Mouse (Mus musculus) midbrain, embryonic 12.5 days (tissue): Measurements from ENCODE around the gene Sema4b. TPM values are rescaled to one million over a fixed set of nuclear protein-coding genes. Genes with fewer than 3 reads are reported as not detected.
A peak's percentile ranks its signal among the peaks of the same experiment; 100 is the strongest.

Source experiments
- ATAC-seq: fragments of 200-750 bp; cut with Nextera tagmentation; 2 replicates; pipeline ENCODE4 v1.8.0; 2017; ENCODE audit warnings: low read depth, moderate TSS enrichment, moderate library complexity; ENCODE audit not compliant: low FRiP score
- H3K27ac ChIP-seq: fragments of 300-500 bp; sonication (generic); replicated peaks from 2 replicates; pipeline ENCODE4 v1.5.1; 2016; ENCODE audit warnings: mild to moderate bottlenecking
- H3K27me3 ChIP-seq: fragments of 300-500 bp; sonication (generic); 2 replicates; pipeline ENCODE4 v1.6.1; 2016; ENCODE audit warnings: mild to moderate bottlenecking
- H3K36me3 ChIP-seq: fragments of 300-500 bp; sonication (generic); 2 replicates; pipeline ENCODE4 v1.6.1; 2016
- H3K4me1 ChIP-seq: fragments of 300-500 bp; sonication (generic); 2 replicates; pipeline ENCODE4 v1.6.1; 2016
- H3K4me2 ChIP-seq: fragments of 300-500 bp; sonication (generic); replicated peaks from 2 replicates; pipeline ENCODE4 v1.6.1; 2016; ENCODE audit warnings: mild to moderate bottlenecking, moderate library complexity
- H3K4me3 ChIP-seq: fragments of 300-500 bp; sonication (generic); 2 replicates; pipeline ENCODE4 v1.5.1; 2016; ENCODE audit warnings: mild to moderate bottlenecking
- H3K9ac ChIP-seq: fragments of 300-500 bp; sonication (generic); replicated peaks from 2 replicates; pipeline ENCODE4 v1.6.1; 2016; ENCODE audit warnings: mild to moderate bottlenecking, moderate library complexity
- H3K9me3 ChIP-seq: fragments of 300-500 bp; sonication (generic); 2 replicates; pipeline ENCODE4 v1.6.1; 2016; ENCODE audit warnings: mild to moderate bottlenecking
- WGBS: fragments of 180-500 bp; shearing (Covaris S2); methylation state at CpG from one replicate; pipeline ENCODE4 v1.1.7; 2016; 5-methylcytosine and 5-hydroxymethylcytosine counted together
- polyA plus RNA-seq: library from polyadenylated mRNA; unstranded; fragments of >200 nt; fragmentation: Nextera tagmentation; extraction: Ambion mirVana; gene quantifications from 2 replicates; pipeline ENCODE4 v1.2.1, GENCODE M21; 2016

Gene Sema4b
- polyA plus RNA-seq, 1 experiment from 2014 or later = 17.7 TPM

GRCm38 (mm10) chr7:80260625-80261371 lies 74.2 kb downstream of the Sema4b start, which contains the start of gene Ngrn:
Ngrn (plus strand) TSS chr7:80261215.
- Histone ChIP-seq H3K9me3 (no peaks in the 10 kb centered on the region), H3K27ac (peak within 1 kb of the TSS; percentile 54), H3K4me2 (peak within 1 kb of the TSS; percentile 96), H3K4me1 (peaks cover 14% of the 10 kb centered on the region), H3K9ac (peak within 1 kb of the TSS; percentile 78), H3K27me3 (peaks cover 35% of the 10 kb centered on the region), H3K36me3 (peaks cover 19% of the 10 kb centered on the region), H3K4me3 (peak within 1 kb of the TSS; percentile 87)
- 27% methylated on average over 40 of the region's 40 CpGs for WGBS
- ATAC-seq = peak; percentile 95

GRCm38 (mm10) chr7:80261372-80261990 lies 74.8 kb downstream of the Sema4b start:
- H3K27ac ChIP-seq = peak overlapping the region; percentile 52; the same call in 1 of the 2 replicates
- peaks cover 14% of the 10 kb centered on the region for H3K4me1 ChIP-seq
- peak; percentile 70 for ATAC-seq
- H3K9ac ChIP-seq = peak overlapping the region; percentile 78
- H3K36me3 ChIP-seq = peaks cover 26% of the 10 kb centered on the region
- peak overlapping the region; percentile 87 for H3K4me3 ChIP-seq
- WGBS = 2% methylated on average over 29 of the region's 32 CpGs
- H3K9me3 ChIP-seq = no peaks in the 10 kb centered on the region
- H3K27me3 ChIP-seq = peaks cover 35% of the 10 kb centered on the region
- H3K4me2 ChIP-seq = peak overlapping the region; percentile 96

GRCm38 (mm10) chr7:80264606-80265005 lies 78.0 kb downstream of the Sema4b start:
- Histone ChIP-seq H3K9ac (no peak overlapping the region), H3K27ac (no peak overlapping the region), H3K4me3 (no peak overlapping the region), H3K9me3 (no peaks in the 10 kb centered on the region), H3K4me1 (peaks cover 23% of the 10 kb centered on the region), H3K27me3 (peaks cover 6% of the 10 kb centered on the region), H3K36me3 (peaks cover 33% of the 10 kb centered on the region), H3K4me2 (no peak overlapping the region)
- ATAC-seq = no peak
- WGBS = 96% methylated on average over 12 of the region's 12 CpGs

- Histone ChIP-seq H3K36me3 (peaks cover 40% of the 10 kb centered on the region), H3K4me2 (no peak overlapping the region), H3K9me3 (no peaks in the 10 kb centered on the region), H3K27me3 (no peaks in the 10 kb centered on the region), H3K9ac (no peak overlapping the region), H3K4me3 (no peak overlapping the region), H3K4me1 (peaks cover 23% of the 10 kb centered on the region), H3K27ac (no peak overlapping the region)
- WGBS = 74% methylated on average over 1 of the region's 1 CpGs
- ATAC-seq = no peak
These were observed 81.1 kb downstream of the Sema4b start for GRCm38 (mm10) chr7:80267764-80268163.

GRCm38 (mm10) chr7:80268897-80269750 lies 82.5 kb downstream of the Sema4b start, which contains the start of gene Vps33b:
Vps33b (plus strand) TSS chr7:80269649.
- peaks cover 51% of the 10 kb centered on the region for H3K36me3 ChIP-seq
- H3K27me3 ChIP-seq = no peaks in the 10 kb centered on the region
- H3K9me3 ChIP-seq = peaks cover 11% of the 10 kb centered on the region
- H3K4me3 ChIP-seq = peak within 1 kb of the TSS; percentile 87
- peak within 1 kb of the TSS; percentile 92 for H3K4me2 ChIP-seq
- H3K4me1 ChIP-seq = peaks cover 23% of the 10 kb centered on the region
- peak; percentile 90 for ATAC-seq
- 4% methylated on average over 21 of the region's 21 CpGs for WGBS
- peak within 1 kb of the TSS; percentile 73 for H3K27ac ChIP-seq
- peak within 1 kb of the TSS; percentile 70 for H3K9ac ChIP-seq

- Histone ChIP-seq H3K4me3 (peak overlapping the region; percentile 87), H3K27me3 (no peaks in the 10 kb centered on the region), H3K9me3 (peaks cover 18% of the 10 kb centered on the region), H3K9ac (peak overlapping the region; percentile 70), H3K27ac (peak overlapping the region; percentile 73), H3K4me2 (peak overlapping the region; percentile 92), H3K4me1 (peaks cover 23% of the 10 kb centered on the region), H3K36me3 (peaks cover 51% of the 10 kb centered on the region)
- ATAC-seq = no peak
- 1% methylated on average over 23 of the region's 23 CpGs for WGBS
These were observed 83.2 kb downstream of the Sema4b start for GRCm38 (mm10) chr7:80269751-80270255.

GRCm38 (mm10) chr7:80273456-80273855 lies 86.8 kb downstream of the Sema4b start:
- Histone ChIP-seq H3K9me3 (peaks cover 24% of the 10 kb centered on the region), H3K36me3 (peaks cover 61% of the 10 kb centered on the region), H3K4me3 (no peak overlapping the region), H3K9ac (no peak overlapping the region), H3K27ac (no peak overlapping the region), H3K27me3 (no peaks in the 10 kb centered on the region), H3K4me2 (no peak overlapping the region), H3K4me1 (peaks cover 21% of the 10 kb centered on the region)
- ATAC-seq = no peak
- 89% methylated on average over 2 of the region's 2 CpGs for WGBS

Other genes with a start within 250 kb of the Sema4b start
- 31.1 and 32.8 TPM in 2 replicates for gene Zfp710, start 162.0 kb upstream of the Sema4b start, polyA plus RNA-seq
- gene Idh2, start 71.4 kb upstream of the Sema4b start, polyA plus RNA-seq = 331 and 347 TPM in 2 replicates
- gene Cib1, start 46.0 kb downstream of the Sema4b start, polyA plus RNA-seq = 41.3 and 42.3 TPM in 2 replicates
- 4.0 and 4.6 TPM in 2 replicates for gene Gdpgp1, start 46.0 kb downstream of the Sema4b start, polyA plus RNA-seq
- gene Ttll13, start 59.5 kb downstream of the Sema4b start, polyA plus RNA-seq = 1.9 and 2.4 TPM in 2 replicates
- 56.7 and 57.5 TPM in 2 replicates for gene Ngrn, start 74.4 kb downstream of the Sema4b start, polyA plus RNA-seq
- gene Vps33b, start 82.8 kb downstream of the Sema4b start, polyA plus RNA-seq = 18.5 and 21.4 TPM in 2 replicates
- gene Prc1, start 107.6 kb downstream of the Sema4b start, polyA plus RNA-seq = 175 and 180 TPM in 2 replicates
- gene Rccd1, start 137.6 kb downstream of the Sema4b start, polyA plus RNA-seq = 14.2 and 16.2 TPM in 2 replicates
- gene Unc45a, start 154.2 kb downstream of the Sema4b start, polyA plus RNA-seq = 51.4 and 54.9 TPM in 2 replicates
- gene Hddc3, start 156.3 kb downstream of the Sema4b start, polyA plus RNA-seq = 24.3 and 24.8 TPM in 2 replicates
- 23.1 and 26.0 TPM in 2 replicates for gene Man2a2, start 184.5 kb downstream of the Sema4b start, polyA plus RNA-seq
- 7.1 and 11.3 TPM in 2 replicates for gene Fes, start 201.1 kb downstream of the Sema4b start, polyA plus RNA-seq
- 4.0 and 5.6 TPM in 2 replicates for gene Furin, start 218.6 kb downstream of the Sema4b start, polyA plus RNA-seq